Mouse (Mus musculus) midbrain, embryonic 13.5 days (tissue): Measurements from ENCODE around the gene Sparc. TPM values are rescaled to one million over a fixed set of nuclear protein-coding genes. Genes with fewer than 3 reads are reported as not detected.

Experiments
- ATAC-seq: fragments of 200-750 bp; cut with Nextera tagmentation; 2 replicates; pipeline ENCODE4 v1.8.0; 2017; ENCODE audit warnings: mild to moderate bottlenecking, moderate TSS enrichment, moderate library complexity
- H3K27ac ChIP-seq: fragments of 300-500 bp; sonication (generic); 2 replicates; pipeline ENCODE4 v1.5.1; 2015; ENCODE audit warnings: inconsistent platforms, mild to moderate bottlenecking, moderate library complexity
- H3K27me3 ChIP-seq: fragments of 300-500 bp; sonication (generic); 2 replicates; pipeline ENCODE4 v1.6.1; 2015; ENCODE audit warnings: mild to moderate bottlenecking, inconsistent platforms
- H3K36me3 ChIP-seq: fragments of 300-500 bp; sonication (generic); 2 replicates; pipeline ENCODE4 v1.6.1; 2015; ENCODE audit warnings: mild to moderate bottlenecking, inconsistent platforms
- H3K4me1 ChIP-seq: fragments of 300-500 bp; sonication (generic); replicated peaks from 2 replicates; pipeline ENCODE4 v1.6.1; 2015; ENCODE audit warnings: inconsistent platforms
- H3K4me2 ChIP-seq: fragments of 300-500 bp; sonication (generic); replicated peaks from 2 replicates; pipeline ENCODE4 v1.6.1; 2015; ENCODE audit warnings: moderate library complexity, mild to moderate bottlenecking, inconsistent platforms
- H3K4me3 ChIP-seq: fragments of 300-500 bp; sonication (generic); replicated peaks from 2 replicates; pipeline ENCODE4 v1.5.1; 2015; ENCODE audit warnings: mild to moderate bottlenecking, inconsistent platforms
- H3K9ac ChIP-seq: fragments of 300-500 bp; sonication (generic); replicated peaks from 2 replicates; pipeline ENCODE4 v1.6.1; 2015; ENCODE audit warnings: mild to moderate bottlenecking, inconsistent platforms
- H3K9me3 ChIP-seq: fragments of 300-500 bp; sonication (generic); 2 replicates; pipeline ENCODE4 v1.6.1; 2016; ENCODE audit warnings: mild to moderate bottlenecking, inconsistent platforms
- WGBS: fragments of 180-500 bp; shearing (Covaris S2); methylation state at CpG from one replicate; pipeline ENCODE4 v1.1.7; 2015; 5-methylcytosine and 5-hydroxymethylcytosine counted together
- polyA plus RNA-seq: library from polyadenylated mRNA; unstranded; fragments of >200 nt; fragmentation: Nextera tagmentation; extraction: Ambion mirVana; gene quantifications from 2 replicates; pipeline ENCODE4 v1.2.1, GENCODE M21; 2015

The Sparc gene
- polyA plus RNA-seq, 1 experiment from 2014 or later = 417 TPM

DNA sequence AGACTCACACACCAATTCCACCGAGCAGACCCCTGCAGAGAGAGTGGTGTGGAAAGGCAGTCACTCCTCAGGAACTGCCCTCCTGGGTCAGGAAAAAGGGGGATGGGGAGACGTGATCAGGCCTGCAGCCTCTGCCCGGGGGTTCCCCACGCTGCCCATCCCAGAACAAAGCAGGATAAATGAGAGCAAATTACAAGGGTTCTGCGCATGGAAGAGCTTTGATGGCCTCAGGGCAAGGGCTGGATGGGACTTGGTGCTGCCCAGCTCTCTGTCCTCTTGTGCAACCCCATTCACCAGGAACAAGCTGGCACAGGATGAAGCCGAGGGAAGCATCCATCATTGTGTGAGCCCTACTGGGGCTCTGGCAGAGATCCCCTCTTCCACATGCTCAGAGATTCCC lies 51.0 kb downstream of the Sparc start:
- no peak overlapping the region for H3K27ac ChIP-seq
- H3K9ac ChIP-seq = no peak overlapping the region
- H3K4me3 ChIP-seq = no peak overlapping the region
- no peak overlapping the region for H3K4me2 ChIP-seq
- no peak for ATAC-seq
- H3K27me3 ChIP-seq = no peaks in the 10 kb centered on the region
- 58% methylated on average over 6 of the region's 6 CpGs for WGBS
- H3K9me3 ChIP-seq = no peaks in the 10 kb centered on the region
- H3K4me1 ChIP-seq = no peaks in the 10 kb centered on the region
- no peaks in the 10 kb centered on the region for H3K36me3 ChIP-seq

DNA sequence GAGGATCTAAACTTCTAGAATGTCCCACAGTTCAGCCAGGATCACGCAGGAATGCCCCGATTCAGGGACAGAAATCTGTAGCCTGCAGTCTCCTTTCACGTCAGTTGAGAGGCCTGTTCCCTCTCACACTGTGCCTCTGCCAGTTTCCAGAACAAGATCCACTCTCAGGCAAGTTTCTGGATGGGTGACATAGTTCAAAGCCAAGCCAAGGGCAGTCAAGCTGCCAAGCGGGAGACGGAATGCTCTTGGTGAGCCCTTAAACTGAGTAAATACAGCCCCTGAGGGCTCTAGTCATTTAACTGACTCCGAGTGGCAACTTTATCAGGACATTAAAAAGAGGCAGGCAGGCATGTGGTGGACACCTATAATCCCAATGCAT lies 53.9 kb downstream of the Sparc start:
- no peaks in the 10 kb centered on the region for H3K27me3 ChIP-seq
- H3K9me3 ChIP-seq = no peaks in the 10 kb centered on the region
- no peak overlapping the region for H3K4me2 ChIP-seq
- no peak overlapping the region for H3K27ac ChIP-seq
- 70% methylated on average over 6 of the region's 6 CpGs for WGBS
- H3K4me1 ChIP-seq = no peaks in the 10 kb centered on the region
- H3K36me3 ChIP-seq = no peaks in the 10 kb centered on the region
- no peak overlapping the region for H3K4me3 ChIP-seq
- H3K9ac ChIP-seq = no peak overlapping the region
- no peak for ATAC-seq

DNA sequence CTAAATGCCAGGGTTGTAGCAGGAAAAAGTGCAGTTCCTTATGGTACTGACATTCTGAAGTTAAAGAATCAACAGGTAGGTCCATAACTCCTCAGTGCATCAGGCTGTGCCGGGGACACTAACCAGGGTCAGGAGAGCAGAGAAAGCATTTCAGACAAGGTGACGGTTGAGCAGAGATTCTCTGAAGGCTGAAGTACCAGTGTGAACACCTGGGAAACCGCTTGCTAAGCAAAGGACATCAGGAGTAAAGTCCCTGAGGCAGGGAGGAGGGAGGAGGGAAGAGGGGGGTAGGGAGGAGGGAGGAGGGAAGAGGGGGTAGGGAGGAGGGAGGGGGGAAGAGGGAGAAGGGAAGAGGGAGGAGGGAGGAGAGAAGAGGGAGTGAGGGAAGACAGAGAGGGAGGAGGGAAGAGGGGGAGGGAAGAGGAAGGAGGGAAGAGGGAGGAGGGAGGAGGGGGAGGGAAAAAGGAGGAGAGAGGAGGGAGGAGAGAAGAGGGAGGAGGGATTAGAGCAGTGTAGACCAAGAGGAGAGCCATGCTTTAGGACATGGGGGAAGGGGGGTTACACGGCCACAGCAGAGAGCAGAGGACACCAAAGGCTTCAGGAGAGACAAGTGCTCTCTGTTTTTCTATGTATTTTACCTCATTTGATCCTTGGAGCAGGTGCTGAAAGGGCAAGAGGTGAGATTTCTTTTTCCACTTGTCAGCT lies 54.4 kb downstream of the Sparc start:
- no peaks in the 10 kb centered on the region for H3K27me3 ChIP-seq
- no peak overlapping the region for H3K9ac ChIP-seq
- H3K4me1 ChIP-seq = no peaks in the 10 kb centered on the region
- no peak for ATAC-seq
- 66% methylated on average over 4 of the region's 4 CpGs for WGBS
- H3K27ac ChIP-seq = no peak overlapping the region
- no peak overlapping the region for H3K4me2 ChIP-seq
- no peaks in the 10 kb centered on the region for H3K36me3 ChIP-seq
- no peak overlapping the region for H3K4me3 ChIP-seq
- H3K9me3 ChIP-seq = no peaks in the 10 kb centered on the region

DNA sequence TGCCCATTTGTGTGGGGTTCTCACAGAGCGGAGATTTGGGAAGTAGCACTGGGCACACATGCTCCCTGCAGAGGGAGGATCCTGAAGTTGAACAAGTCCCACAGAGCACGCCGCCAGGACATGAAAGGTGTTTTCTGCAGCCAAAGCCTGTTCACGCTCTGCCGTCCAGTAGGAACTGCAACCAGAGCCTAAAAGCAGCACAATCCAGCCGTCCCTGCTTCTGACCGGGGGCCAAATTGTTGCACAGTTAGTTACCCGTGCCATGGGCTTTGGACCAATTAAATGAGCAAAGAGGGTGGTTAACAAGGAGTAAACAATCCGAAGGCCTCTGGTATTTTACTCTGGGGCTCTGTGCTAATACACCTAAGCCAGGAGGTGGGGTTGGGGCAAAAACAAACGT lies 55.2 kb downstream of the Sparc start:
- no peaks in the 10 kb centered on the region for H3K4me1 ChIP-seq
- no peak overlapping the region for H3K27ac ChIP-seq
- no peak overlapping the region for H3K4me3 ChIP-seq
- WGBS = 75% methylated on average over 10 of the region's 10 CpGs
- H3K27me3 ChIP-seq = no peaks in the 10 kb centered on the region
- ATAC-seq = no peak
- H3K9ac ChIP-seq = no peak overlapping the region
- H3K9me3 ChIP-seq = no peaks in the 10 kb centered on the region
- H3K36me3 ChIP-seq = no peaks in the 10 kb centered on the region
- H3K4me2 ChIP-seq = no peak overlapping the region

DNA sequence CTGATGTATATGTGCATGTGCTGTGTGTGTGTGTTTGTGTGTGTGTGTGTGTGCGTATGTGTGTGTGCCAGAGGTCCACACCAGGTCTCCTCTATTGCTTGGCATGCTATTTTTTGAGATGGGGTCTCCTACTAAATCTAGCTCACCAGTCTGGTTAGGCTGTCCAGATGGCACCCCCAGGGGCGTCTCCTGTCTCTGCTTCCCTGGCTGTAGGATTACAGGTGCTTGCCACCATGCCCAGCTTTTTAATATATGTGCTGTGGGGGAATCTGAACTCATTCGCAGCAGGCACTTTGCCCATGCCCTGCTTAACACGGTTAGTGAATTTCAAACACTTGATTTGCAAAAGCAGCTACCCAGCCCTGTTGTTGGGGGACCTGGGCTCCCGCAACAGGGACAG lies 57.1 kb downstream of the Sparc start:
- no peaks in the 10 kb centered on the region for H3K27me3 ChIP-seq
- WGBS = 76% methylated on average over 5 of the region's 5 CpGs

DNA sequence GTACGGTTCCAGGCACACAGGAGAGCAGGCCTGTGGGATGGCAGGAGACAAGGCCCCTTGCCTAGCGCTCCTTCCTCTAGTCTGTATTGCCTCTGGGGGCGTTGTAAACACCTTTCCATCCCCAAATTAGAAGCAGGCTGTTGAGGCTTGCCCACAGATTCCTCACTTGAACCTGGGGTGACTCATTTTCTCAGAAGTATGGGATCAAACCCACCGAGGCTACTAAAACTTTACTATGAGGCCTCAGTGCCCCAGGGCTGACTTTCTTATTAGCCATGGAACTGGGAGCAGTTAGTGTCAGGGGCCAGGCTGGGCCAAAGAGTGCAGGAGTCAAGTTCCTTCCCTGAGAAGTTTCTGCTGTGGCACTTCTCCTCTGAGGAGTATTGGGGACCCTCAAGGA lies 57.7 kb downstream of the Sparc start:
- no peak overlapping the region for H3K27ac ChIP-seq
- no peaks in the 10 kb centered on the region for H3K36me3 ChIP-seq
- H3K4me2 ChIP-seq = no peak overlapping the region
- no peaks in the 10 kb centered on the region for H3K9me3 ChIP-seq
- H3K4me3 ChIP-seq = no peak overlapping the region
- H3K4me1 ChIP-seq = no peaks in the 10 kb centered on the region
- ATAC-seq = no peak
- WGBS = 57% methylated on average over 4 of the region's 4 CpGs
- H3K9ac ChIP-seq = no peak overlapping the region
- no peaks in the 10 kb centered on the region for H3K27me3 ChIP-seq

More for the DNA sequence above, 57.1 kb downstream of the Sparc start:
- H3K4me1 ChIP-seq = no peaks in the 10 kb centered on the region
- no peak for ATAC-seq
- no peaks in the 10 kb centered on the region for H3K9me3 ChIP-seq
- no peaks in the 10 kb centered on the region for H3K36me3 ChIP-seq
- H3K4me3 ChIP-seq = no peak overlapping the region
- H3K27ac ChIP-seq = no peak overlapping the region
- H3K9ac ChIP-seq = no peak overlapping the region
- no peak overlapping the region for H3K4me2 ChIP-seq

DNA sequence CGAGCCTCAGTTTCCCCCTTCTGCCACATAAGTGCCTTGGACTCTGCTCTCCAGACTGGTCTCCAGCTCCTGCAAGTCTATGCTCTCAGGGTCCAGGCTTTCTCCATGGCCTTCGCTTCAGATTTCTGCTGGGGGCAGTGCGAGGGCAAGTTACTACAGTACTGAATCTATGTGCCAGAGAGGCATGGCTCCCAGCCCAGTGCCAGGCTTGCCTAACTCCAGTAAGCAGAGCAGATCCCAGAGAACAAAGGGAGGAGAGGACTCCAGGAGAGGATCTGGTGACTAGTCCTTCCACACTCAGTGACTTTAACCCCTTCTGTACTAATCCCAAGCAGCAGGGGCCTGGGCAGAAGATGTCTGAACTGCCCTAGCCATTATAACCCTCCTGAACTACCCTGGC lies 58.3 kb downstream of the Sparc start:
- 93% methylated on average over 3 of the region's 3 CpGs for WGBS

DNA sequence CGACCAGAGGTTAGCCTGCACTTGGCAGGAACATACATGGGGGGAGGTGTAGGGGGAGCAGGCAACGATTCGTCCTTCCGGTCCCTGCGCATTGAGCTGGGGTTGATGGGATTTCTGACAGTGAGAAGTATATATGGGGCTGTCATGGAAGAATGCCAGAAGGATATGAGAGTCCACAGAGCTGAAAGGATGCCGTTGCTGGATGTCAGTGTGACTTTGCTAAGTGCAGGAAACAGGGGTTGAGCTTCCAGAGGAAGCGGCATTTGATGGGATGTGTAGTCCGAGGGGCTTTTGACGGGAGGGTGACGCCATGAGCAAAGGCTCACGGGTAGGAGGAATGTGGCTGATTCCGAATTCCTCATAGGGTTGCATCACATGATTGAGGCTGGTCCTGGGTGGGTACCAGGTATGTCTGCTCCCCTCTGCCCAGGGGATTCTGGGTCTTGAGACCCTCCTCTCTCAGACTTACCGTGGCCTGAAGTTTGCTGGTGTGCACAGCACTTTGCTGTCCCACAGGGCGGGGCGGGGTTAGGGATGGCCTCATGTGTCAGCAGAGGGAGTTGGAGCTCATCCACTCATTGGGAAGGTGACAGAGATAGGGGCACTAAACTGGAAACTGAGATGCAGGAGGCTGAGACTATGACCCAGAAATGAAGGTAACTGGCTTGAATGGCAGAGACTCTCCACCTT lies 64.7 kb downstream of the Sparc start:
- H3K27ac ChIP-seq = no peak overlapping the region
- no peak overlapping the region for H3K4me2 ChIP-seq
- no peak overlapping the region for H3K9ac ChIP-seq
- H3K4me1 ChIP-seq = no peaks in the 10 kb centered on the region
- no peaks in the 10 kb centered on the region for H3K27me3 ChIP-seq
- H3K9me3 ChIP-seq = no peaks in the 10 kb centered on the region
- WGBS = 86% methylated on average over 15 of the region's 15 CpGs
- H3K4me3 ChIP-seq = no peak overlapping the region
- no peak for ATAC-seq
- no peaks in the 10 kb centered on the region for H3K36me3 ChIP-seq

More for the DNA sequence above, 58.3 kb downstream of the Sparc start:
- Histone ChIP-seq H3K36me3 (no peaks in the 10 kb centered on the region), H3K27ac (no peak overlapping the region), H3K4me1 (no peaks in the 10 kb centered on the region), H3K9ac (no peak overlapping the region), H3K4me3 (no peak overlapping the region), H3K27me3 (no peaks in the 10 kb centered on the region), H3K9me3 (no peaks in the 10 kb centered on the region), H3K4me2 (no peak overlapping the region)
- no peak for ATAC-seq

DNA sequence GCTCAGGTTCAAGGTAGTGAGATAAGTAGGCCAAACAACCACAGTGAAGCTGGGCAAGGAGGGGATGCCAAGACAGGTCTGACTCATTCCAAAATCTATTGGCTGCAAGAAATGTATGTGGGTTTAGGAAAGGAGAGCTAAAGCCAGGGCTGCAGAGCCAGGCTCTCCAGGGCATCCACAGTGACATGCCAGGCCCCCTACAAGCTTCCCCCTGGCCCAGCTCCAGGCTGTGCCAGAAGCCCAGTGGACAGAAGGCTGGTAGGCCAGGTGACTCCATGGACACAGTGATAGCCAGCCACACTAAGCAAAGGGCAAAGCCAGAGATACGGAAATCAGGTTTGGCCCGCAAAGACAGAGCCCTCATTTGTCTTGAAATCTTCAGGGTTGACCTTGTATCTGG lies 66.1 kb downstream of the Sparc start:
- H3K27ac ChIP-seq = no peak overlapping the region
- WGBS = 100% methylated on average over 2 of the region's 2 CpGs
- H3K36me3 ChIP-seq = no peaks in the 10 kb centered on the region
- ATAC-seq = no peak
- no peak overlapping the region for H3K9ac ChIP-seq
- no peak overlapping the region for H3K4me3 ChIP-seq
- no peaks in the 10 kb centered on the region for H3K27me3 ChIP-seq
- H3K4me2 ChIP-seq = no peak overlapping the region
- H3K4me1 ChIP-seq = no peaks in the 10 kb centered on the region
- no peaks in the 10 kb centered on the region for H3K9me3 ChIP-seq

Other genes starting within 250 kb of the Sparc start
- gene Slc36a2, start 238.1 kb downstream of the Sparc start, polyA plus RNA-seq = 0.17 and 0.27 TPM in 2 replicates
- 2.7 and 2.8 TPM in 2 replicates for gene Slc36a1, start 218.8 kb downstream of the Sparc start, polyA plus RNA-seq
- 0.04 and 0.08 TPM in 2 replicates for gene Fat2, start 86.6 kb downstream of the Sparc start, polyA plus RNA-seq
- 258 and 274 TPM in 2 replicates for gene Atox1, start 38.1 kb upstream of the Sparc start, polyA plus RNA-seq
- 145 and 147 TPM in 2 replicates for gene G3bp1, start 46.5 kb upstream of the Sparc start, polyA plus RNA-seq
- 0.22 and 0.23 TPM in 2 replicates for gene Glra1, start 185.0 kb upstream of the Sparc start, polyA plus RNA-seq